In genomic region chr5:137569031-137569430, GRCm38 (mm10) we compare ENCODE assay signal across 1 mouse cellular context.
A peak's percentile ranks its signal among the peaks of the same experiment; 100 is the strongest.
TF ChIP-seq lines count a peak whose summit lies in the region.

No protein-coding gene starts in this region.

TF ChIP-seq in MEL, 35 proteins besides CTCF, POLR2A, EP300 and RAD21:
- TF ChIP-seq TCF12 (IDR thresholded peaks at IDR 0.05; ENCODE audit: low read depth, low read length) = no peak
- TF ChIP-seq MAZ (IDR thresholded peaks at IDR 0.05; ENCODE audit: low read depth, low read length) = peak; percentile 48
